Mouse (Mus musculus) ES-Bruce4 (cell line): Measurements from ENCODE around the gene Gng8.

Source experiments
- CTCF ChIP-seq: IDR thresholded peaks from one replicate; pipeline ENCODE4 v1.8.1; 2011; ENCODE audit warnings: low read depth, low read length
- POLR2A ChIP-seq: IDR thresholded peaks from one replicate; pipeline ENCODE4 v1.8.1; 2011; ENCODE audit warnings: low read length; ENCODE audit not compliant: insufficient read depth

DNA sequence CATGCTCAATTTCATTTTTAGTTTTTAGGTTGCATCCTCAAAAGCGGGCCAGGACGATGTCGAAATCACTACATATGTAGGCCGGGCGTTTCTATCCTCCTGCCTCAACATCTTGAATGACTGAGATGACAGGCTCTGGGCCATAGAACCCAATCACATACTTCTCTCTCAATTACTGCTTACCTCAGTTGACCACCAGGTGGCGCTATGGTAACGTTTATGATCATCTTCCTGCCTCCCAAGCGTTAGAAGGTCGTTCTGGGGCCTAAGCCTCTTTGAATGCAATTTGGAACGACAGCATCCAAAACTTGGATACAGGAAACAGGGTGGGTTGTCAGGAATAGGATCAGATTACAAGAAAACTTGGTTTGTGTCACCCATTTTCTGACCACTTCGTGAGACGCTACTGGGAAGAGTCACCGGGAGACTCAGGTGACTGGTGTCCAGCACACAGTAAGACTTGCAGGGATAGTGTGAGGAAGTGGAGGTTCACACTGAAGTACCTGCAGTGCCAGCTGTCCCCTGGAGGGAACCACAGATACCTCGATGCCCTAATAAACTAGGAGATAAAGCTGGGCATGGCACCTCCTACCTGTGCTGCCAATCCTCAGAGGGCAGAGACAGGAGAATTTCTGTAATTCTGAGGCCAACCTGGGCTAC is 40.5 kb downstream of the Gng8 start:
- TF ChIP-seq POLR2A: no peak
- TF ChIP-seq CTCF: peak; percentile 38
